Mouse (Mus musculus) midbrain, embryonic 15.5 days (tissue): Measurements from ENCODE around the gene Myo10. TPM values are rescaled to one million over a fixed set of nuclear protein-coding genes. Genes with fewer than 3 reads are reported as not detected.
A peak's percentile ranks its signal among the peaks of the same experiment; 100 is the strongest.

Experiments used
- ATAC-seq: fragments of 200-750 bp; cut with Nextera tagmentation; replicated peaks from 2 replicates; pipeline ENCODE4 v1.8.0; 2017; ENCODE audit warnings: moderate TSS enrichment
- H3K27ac ChIP-seq: fragments of 300-500 bp; sonication (generic); 2 replicates; pipeline ENCODE4 v1.5.1; 2015; ENCODE audit warnings: mild to moderate bottlenecking, inconsistent platforms
- H3K27me3 ChIP-seq: fragments of 300-500 bp; sonication (generic); replicated peaks from 2 replicates; pipeline ENCODE4 v1.6.1; 2015; ENCODE audit warnings: inconsistent platforms
- H3K36me3 ChIP-seq: fragments of 300-500 bp; sonication (generic); replicated peaks from 2 replicates; pipeline ENCODE4 v1.6.1; 2015; ENCODE audit warnings: inconsistent platforms
- H3K4me1 ChIP-seq: fragments of 300-500 bp; sonication (generic); 2 replicates; pipeline ENCODE4 v1.6.1; 2015; ENCODE audit warnings: inconsistent platforms
- H3K4me2 ChIP-seq: fragments of 300-500 bp; sonication (generic); 2 replicates; pipeline ENCODE4 v1.6.1; 2015; ENCODE audit warnings: inconsistent platforms, mild to moderate bottlenecking, moderate library complexity
- H3K4me3 ChIP-seq: fragments of 300-500 bp; sonication (generic); 2 replicates; pipeline ENCODE4 v1.5.1; 2015; ENCODE audit warnings: mild to moderate bottlenecking, inconsistent platforms
- H3K9ac ChIP-seq: fragments of 300-500 bp; sonication (generic); 2 replicates; pipeline ENCODE4 v1.6.1; 2015; ENCODE audit warnings: mild to moderate bottlenecking, inconsistent platforms
- H3K9me3 ChIP-seq: fragments of 300-500 bp; sonication (generic); 2 replicates; pipeline ENCODE4 v1.6.1; 2016; ENCODE audit warnings: inconsistent platforms
- WGBS: fragments of 180-500 bp; shearing (Covaris S2); methylation state at CpG from one replicate; pipeline ENCODE4 v1.1.7; 2015; ENCODE audit warnings: mixed read lengths; 5-methylcytosine and 5-hydroxymethylcytosine counted together
- polyA plus RNA-seq: library from polyadenylated mRNA; unstranded; fragments of >200 nt; fragmentation: Nextera tagmentation; extraction: Ambion mirVana; gene quantifications from 2 replicates; pipeline ENCODE4 v1.2.1, GENCODE M21; 2015

The Myo10 gene
- polyA plus RNA-seq, 1 experiment from 2014 or later, result 28.1 TPM

DNA sequence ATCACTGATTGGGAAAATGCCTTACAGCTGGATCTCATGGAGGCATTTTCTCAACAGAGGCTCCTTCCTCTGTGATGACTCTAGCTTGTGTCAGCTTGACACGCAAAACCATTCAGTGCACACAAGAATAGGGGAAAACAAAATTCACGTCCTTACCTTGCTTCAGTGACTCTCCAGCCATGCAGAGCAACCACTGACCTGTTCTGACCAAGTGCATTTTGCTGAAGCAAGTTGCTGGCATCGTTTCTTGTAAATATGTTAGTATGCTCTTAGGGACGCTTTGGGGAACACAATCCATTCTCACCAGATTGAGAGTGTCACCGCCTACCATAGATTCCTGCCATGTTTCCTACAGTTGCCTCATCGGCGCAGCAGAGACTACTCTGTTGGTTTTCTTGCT lies 166.2 kb downstream of the Myo10 start:
- H3K9ac ChIP-seq, result no peak overlapping the region
- no peak overlapping the region for H3K27ac ChIP-seq
- no peaks in the 10 kb centered on the region for H3K36me3 ChIP-seq
- no peaks in the 10 kb centered on the region for H3K27me3 ChIP-seq
- no peak overlapping the region for H3K4me3 ChIP-seq
- H3K9me3 ChIP-seq, result no peaks in the 10 kb centered on the region
- 84% methylated on average over 7 of the region's 7 CpGs for WGBS
- ATAC-seq, result no peak
- H3K4me1 ChIP-seq, result peaks cover 7% of the 10 kb centered on the region; the same call in 1 of the 2 replicates
- H3K4me2 ChIP-seq, result no peak overlapping the region

GRCm38 (mm10) chr15:25789241-25789640 lies 166.9 kb downstream of the Myo10 start:
- Histone ChIP-seq H3K9me3 (no peaks in the 10 kb centered on the region), H3K4me3 (no peak overlapping the region), H3K36me3 (no peaks in the 10 kb centered on the region), H3K9ac (no peak overlapping the region), H3K27ac (no peak overlapping the region), H3K27me3 (no peaks in the 10 kb centered on the region), H3K4me2 (no peak overlapping the region), H3K4me1 (peaks cover 7% of the 10 kb centered on the region; the same call in 1 of the 2 replicates)
- ATAC-seq, result no peak
- WGBS, result 79% methylated on average over 10 of the region's 10 CpGs

GRCm38 (mm10) chr15:25791660-25792353 lies 169.5 kb downstream of the Myo10 start:
- no peak overlapping the region for H3K4me3 ChIP-seq
- peak; percentile 44 for ATAC-seq
- WGBS, result 50% methylated on average over 8 of the region's 8 CpGs
- peaks cover 7% of the 10 kb centered on the region; the same call in 1 of the 2 replicates for H3K4me1 ChIP-seq
- H3K9ac ChIP-seq, result no peak overlapping the region
- H3K9me3 ChIP-seq, result no peaks in the 10 kb centered on the region
- H3K4me2 ChIP-seq, result no peak overlapping the region
- H3K27ac ChIP-seq, result no peak overlapping the region
- H3K36me3 ChIP-seq, result peaks cover 3% of the 10 kb centered on the region; the same call in 1 of the 2 replicates
- no peaks in the 10 kb centered on the region for H3K27me3 ChIP-seq

DNA sequence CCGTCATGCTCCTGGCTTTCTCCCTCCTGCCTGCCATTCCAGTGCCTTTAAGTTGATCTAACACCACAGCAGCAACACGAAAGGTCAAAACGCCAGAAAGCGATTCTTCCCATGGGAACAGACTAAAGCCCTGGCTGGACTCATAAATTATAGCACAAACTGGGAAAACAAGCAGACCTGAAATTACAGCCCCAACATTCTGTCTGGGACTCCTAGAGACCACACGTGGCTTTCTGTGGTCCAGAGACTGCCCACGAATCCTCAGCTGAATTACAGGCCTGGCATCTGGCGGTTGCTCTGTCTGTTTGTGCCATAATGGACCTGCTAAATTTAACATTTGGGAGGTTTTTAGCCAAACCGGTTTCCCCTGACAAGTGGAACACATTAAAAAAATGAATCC lies 171.8 kb downstream of the Myo10 start:
- WGBS, result 83% methylated on average over 8 of the region's 8 CpGs
- no peak for ATAC-seq
- H3K4me2 ChIP-seq, result no peak overlapping the region
- H3K4me1 ChIP-seq, result 0 out of 2 replicates have a peak, but pooled peaks cover 4% of the 10 kb centered on the region
- H3K4me3 ChIP-seq, result no peak overlapping the region
- H3K36me3 ChIP-seq, result peaks cover 3% of the 10 kb centered on the region; the same call in 1 of the 2 replicates
- no peak overlapping the region for H3K9ac ChIP-seq
- H3K27me3 ChIP-seq, result no peaks in the 10 kb centered on the region
- no peak overlapping the region for H3K27ac ChIP-seq
- no peaks in the 10 kb centered on the region for H3K9me3 ChIP-seq

- no peak overlapping the region for H3K4me2 ChIP-seq
- no peak for ATAC-seq
- WGBS, result 94% methylated on average over 9 of the region's 9 CpGs
- no peak overlapping the region for H3K27ac ChIP-seq
- H3K4me3 ChIP-seq, result no peak overlapping the region
- peaks cover 3% of the 10 kb centered on the region; the same call in 1 of the 2 replicates for H3K36me3 ChIP-seq
- H3K4me1 ChIP-seq, result 0 out of 2 replicates have a peak, but pooled peaks cover 4% of the 10 kb centered on the region
- no peaks in the 10 kb centered on the region for H3K27me3 ChIP-seq
- no peak overlapping the region for H3K9ac ChIP-seq
- no peaks in the 10 kb centered on the region for H3K9me3 ChIP-seq
These were observed 173.2 kb downstream of the Myo10 start for GRCm38 (mm10) chr15:25795496-25795895.

- no peak for ATAC-seq
- H3K36me3 ChIP-seq, result peaks cover 6% of the 10 kb centered on the region; the same call in 1 of the 2 replicates
- 55% methylated on average over 3 of the region's 3 CpGs for WGBS
These were observed 174.0 kb downstream of the Myo10 start for GRCm38 (mm10) chr15:25796353-25796752.

DNA sequence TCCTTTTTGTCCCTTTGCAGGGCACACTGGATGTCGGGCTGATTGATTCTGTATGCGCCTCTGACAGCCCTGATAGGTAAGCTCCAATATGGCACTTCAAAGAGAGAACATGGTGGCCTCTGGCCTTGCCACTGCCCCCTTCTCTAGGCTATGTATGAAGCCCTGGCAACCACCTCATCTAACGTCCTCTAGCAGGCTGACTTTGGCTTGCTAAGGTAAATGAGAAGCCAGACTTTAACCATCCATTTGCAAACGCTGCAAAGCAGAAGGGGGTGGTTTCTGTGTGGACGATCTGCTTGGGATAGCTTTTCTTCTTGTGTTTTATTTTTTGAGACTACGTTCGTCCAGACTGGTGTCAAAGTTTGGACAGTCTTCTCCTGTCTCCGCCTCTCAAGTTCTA lies 174.9 kb downstream of the Myo10 start:
- ATAC-seq, result no peak
- no peak overlapping the region for H3K4me3 ChIP-seq
- peaks cover 6% of the 10 kb centered on the region; the same call in 1 of the 2 replicates for H3K36me3 ChIP-seq
- H3K9ac ChIP-seq, result no peak overlapping the region
- WGBS, result 91% methylated on average over 8 of the region's 8 CpGs
- H3K4me1 ChIP-seq, result no peaks in the 10 kb centered on the region
- H3K4me2 ChIP-seq, result no peak overlapping the region
- H3K27me3 ChIP-seq, result no peaks in the 10 kb centered on the region
- no peak overlapping the region for H3K27ac ChIP-seq
- H3K9me3 ChIP-seq, result no peaks in the 10 kb centered on the region

More at GRCm38 (mm10) chr15:25796353-25796752, 174.0 kb downstream of the Myo10 start:
- H3K4me3 ChIP-seq, result no peak overlapping the region
- H3K9ac ChIP-seq, result no peak overlapping the region
- no peaks in the 10 kb centered on the region for H3K9me3 ChIP-seq
- no peak overlapping the region for H3K27ac ChIP-seq
- H3K27me3 ChIP-seq, result no peaks in the 10 kb centered on the region
- no peak overlapping the region for H3K4me2 ChIP-seq
- no peaks in the 10 kb centered on the region for H3K4me1 ChIP-seq

GRCm38 (mm10) chr15:25797888-25798287 lies 175.6 kb downstream of the Myo10 start:
- H3K4me2 ChIP-seq, result no peak overlapping the region
- H3K4me3 ChIP-seq, result no peak overlapping the region
- no peaks in the 10 kb centered on the region for H3K4me1 ChIP-seq
- H3K27ac ChIP-seq, result no peak overlapping the region
- H3K27me3 ChIP-seq, result no peaks in the 10 kb centered on the region
- no peak overlapping the region for H3K9ac ChIP-seq
- no peak for ATAC-seq
- peaks cover 6% of the 10 kb centered on the region; the same call in 1 of the 2 replicates for H3K36me3 ChIP-seq
- no peaks in the 10 kb centered on the region for H3K9me3 ChIP-seq
- 82% methylated on average over 1 of the region's 1 CpGs for WGBS

DNA sequence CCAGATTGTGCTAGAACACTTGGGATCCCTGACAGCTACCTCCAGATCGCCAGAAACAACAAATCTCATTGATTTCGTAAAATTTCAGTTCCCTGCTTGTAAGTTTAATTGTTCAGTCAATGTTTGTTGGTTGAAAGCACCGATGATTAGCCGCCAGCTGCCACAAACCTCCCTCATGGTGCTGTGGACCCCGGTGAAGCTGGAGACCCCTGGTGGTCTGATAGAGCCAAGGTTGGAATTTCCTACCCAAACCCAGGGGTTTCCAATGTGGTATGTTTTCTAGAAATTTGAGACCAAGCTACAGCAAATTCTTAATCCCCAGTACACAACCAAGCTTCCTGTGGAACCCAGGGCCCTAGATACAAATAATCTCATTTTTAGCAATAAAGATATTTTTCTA lies 179.4 kb downstream of the Myo10 start:
- H3K4me2 ChIP-seq, result no peak overlapping the region
- no peaks in the 10 kb centered on the region for H3K27me3 ChIP-seq
- no peak overlapping the region for H3K4me3 ChIP-seq
- WGBS, result 83% methylated on average over 5 of the region's 5 CpGs
- 0 out of 2 replicates have a peak, but pooled peaks cover 2% of the 10 kb centered on the region for H3K36me3 ChIP-seq
- no peak overlapping the region for H3K9ac ChIP-seq
- no peaks in the 10 kb centered on the region for H3K4me1 ChIP-seq
- H3K9me3 ChIP-seq, result no peaks in the 10 kb centered on the region
- no peak overlapping the region for H3K27ac ChIP-seq
- no peak for ATAC-seq

GRCm38 (mm10) chr15:25802194-25802593 lies 179.9 kb downstream of the Myo10 start:
- Histone ChIP-seq H3K9me3 (no peaks in the 10 kb centered on the region), H3K27me3 (no peaks in the 10 kb centered on the region), H3K4me1 (no peaks in the 10 kb centered on the region), H3K36me3 (0 out of 2 replicates have a peak, but pooled peaks cover 2% of the 10 kb centered on the region), H3K27ac (no peak overlapping the region), H3K4me3 (no peak overlapping the region), H3K4me2 (no peak overlapping the region), H3K9ac (no peak overlapping the region)
- 87% methylated on average over 8 of the region's 8 CpGs for WGBS
- no peak for ATAC-seq

DNA sequence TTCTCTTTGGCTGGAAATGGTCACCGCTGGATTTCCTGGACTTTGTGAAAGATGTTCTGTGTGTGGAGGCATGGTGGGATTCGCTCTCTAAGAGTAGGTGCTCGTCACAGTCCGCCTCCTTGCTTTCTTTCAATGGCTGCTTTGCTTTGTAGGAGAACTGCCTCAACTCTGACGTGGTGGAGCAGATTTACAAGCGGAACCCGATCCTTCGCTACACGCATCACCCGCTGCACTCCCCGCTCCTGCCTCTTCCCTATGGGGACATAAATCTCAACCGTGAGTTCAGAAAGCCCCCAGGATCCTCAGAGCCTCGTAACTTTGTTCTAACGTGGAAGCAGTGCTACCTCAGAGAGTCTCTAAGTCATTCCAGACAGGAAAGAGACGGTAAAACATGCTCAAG lies 180.8 kb downstream of the Myo10 start:
- no peak overlapping the region for H3K4me2 ChIP-seq
- H3K36me3 ChIP-seq, result 0 out of 2 replicates have a peak, but pooled peaks cover 2% of the 10 kb centered on the region
- H3K9ac ChIP-seq, result no peak overlapping the region
- no peaks in the 10 kb centered on the region for H3K27me3 ChIP-seq
- ATAC-seq, result no peak
- H3K4me1 ChIP-seq, result no peaks in the 10 kb centered on the region
- WGBS, result 89% methylated on average over 15 of the region's 15 CpGs
- no peak overlapping the region for H3K4me3 ChIP-seq
- no peaks in the 10 kb centered on the region for H3K9me3 ChIP-seq
- no peak overlapping the region for H3K27ac ChIP-seq

DNA sequence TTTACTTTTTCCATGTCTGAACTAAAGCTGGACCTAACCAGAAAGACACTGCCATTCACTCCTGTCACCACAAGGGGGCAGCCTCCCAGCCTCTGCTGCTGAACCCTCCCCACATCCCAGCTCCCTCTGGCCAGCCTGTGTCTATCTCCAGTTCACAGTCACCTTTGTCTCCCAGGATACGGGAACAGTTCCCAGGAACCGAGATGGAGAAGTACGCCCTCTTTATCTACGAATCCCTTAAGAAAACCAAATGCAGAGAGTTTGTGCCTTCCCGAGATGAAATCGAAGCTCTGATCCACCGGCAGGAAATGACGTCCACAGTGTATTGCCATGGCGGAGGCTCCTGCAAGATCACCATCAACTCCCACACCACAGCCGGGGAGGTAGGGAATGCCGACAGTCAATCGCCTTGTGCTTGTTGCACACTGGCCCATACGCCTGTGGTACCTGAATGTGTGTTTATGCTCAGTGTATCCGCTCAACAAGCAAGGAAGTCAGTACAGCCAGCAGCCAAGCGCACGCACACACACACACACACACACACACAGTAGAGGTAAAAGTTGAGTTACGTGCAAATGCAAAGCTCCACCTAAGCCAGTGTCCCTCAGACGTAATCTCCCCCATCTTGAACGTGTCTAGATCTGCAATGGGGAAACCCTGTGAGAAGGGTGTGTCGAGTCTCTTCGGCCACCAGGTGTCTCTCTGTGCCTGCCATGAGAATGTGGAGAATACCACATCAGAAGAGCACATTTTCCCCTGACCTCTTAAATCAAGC lies 183.2 kb downstream of the Myo10 start:
- H3K27me3 ChIP-seq, result no peaks in the 10 kb centered on the region
- no peaks in the 10 kb centered on the region for H3K9me3 ChIP-seq
- H3K36me3 ChIP-seq, result 0 out of 2 replicates have a peak, but pooled peaks cover 7% of the 10 kb centered on the region
- H3K4me1 ChIP-seq, result no peaks in the 10 kb centered on the region
- H3K9ac ChIP-seq, result no peak overlapping the region
- 84% methylated on average over 21 of the region's 21 CpGs for WGBS
- peak; percentile 75 for ATAC-seq
- no peak overlapping the region for H3K27ac ChIP-seq
- no peak overlapping the region for H3K4me3 ChIP-seq
- H3K4me2 ChIP-seq, result no peak overlapping the region
